Mouse (Mus musculus) liver, adult 2 months (tissue): Measurements from ENCODE around the gene Ubb. TPM values are rescaled to one million over a fixed set of nuclear protein-coding genes. Genes with fewer than 3 reads are reported as not detected.

Source experiments
- DNase-seq: peaks from one replicate; pipeline ENCODE4 v3.0.0-alpha.2; 2011; ENCODE audit warnings: low read depth, low spot score; ENCODE audit errors: extremely low read depth
- H3K27ac ChIP-seq: fragments of 200-500 bp; replicated peaks from 2 replicates; pipeline ENCODE4 v1.5.1; 2012; ENCODE audit warnings: low read depth, mild to moderate bottlenecking, control low read depth, inconsistent platforms, low read length; ENCODE audit not compliant: insufficient read depth
- H3K27me3 ChIP-seq: fragments of 200-500 bp; 2 replicates; pipeline ENCODE4 v1.6.1; 2012; ENCODE audit warnings: mild to moderate bottlenecking, moderate library complexity, low read length, inconsistent platforms; ENCODE audit not compliant: control insufficient read depth, insufficient read depth
- H3K36me3 ChIP-seq: fragments of 200-500 bp; 2 replicates; pipeline ENCODE4 v1.6.1; 2012; ENCODE audit warnings: low read length, inconsistent platforms; ENCODE audit not compliant: control insufficient read depth, insufficient read depth
- H3K4me1 ChIP-seq: fragments of 200-500 bp; 2 replicates; pipeline ENCODE4 v1.6.1; 2011; ENCODE audit warnings: low read length; ENCODE audit not compliant: control insufficient read depth, insufficient read depth
- H3K4me3 ChIP-seq: fragments of 200-500 bp; 2 replicates; pipeline ENCODE4 v1.5.1; 2011; ENCODE audit warnings: low read depth, mild to moderate bottlenecking, control low read depth, low read length, moderate library complexity; ENCODE audit not compliant: insufficient read depth
- H3K79me2 ChIP-seq: fragments of 200-500 bp; 2 replicates; pipeline ENCODE4 v1.6.1; 2012; ENCODE audit warnings: inconsistent platforms, mild to moderate bottlenecking, low read length, moderate library complexity; ENCODE audit not compliant: control insufficient read depth, insufficient read depth
- H3K9ac ChIP-seq: fragments of 200-500 bp; 2 replicates; pipeline ENCODE4 v1.6.1; 2012; ENCODE audit warnings: low read depth, mild to moderate bottlenecking, control low read depth, inconsistent platforms, low read length
- CTCF ChIP-seq: fragments of 200-500 bp; IDR thresholded peaks from 2 replicates; pipeline ENCODE4 v1.5.1; 2011; ENCODE audit warnings: low read depth, low read length, control low read depth
- POLR2A ChIP-seq: fragments of 200-500 bp; IDR thresholded peaks from 2 replicates; pipeline ENCODE4 v1.6.1; 2011; ENCODE audit warnings: low read length, control low read depth; ENCODE audit not compliant: insufficient read depth; ENCODE audit errors: extremely low read depth
- WGBS: fragments of 180-500 bp; shearing (Covaris S2); methylation state at CpG from one replicate; pipeline ENCODE4 v1.1.7; 2018; 5-methylcytosine and 5-hydroxymethylcytosine counted together
- polyA plus RNA-seq: library from polyadenylated mRNA; depleted of rRNA; stranded (reverse); fragments of >200 nt; gene quantifications from 2 replicates; pipeline ENCODE4 v1.2.3, GENCODE M21; 2012
- total RNA-seq: library from RNA; depleted of rRNA; stranded (reverse); fragments of >200 nt; gene quantifications from 2 replicates; pipeline ENCODE4 v1.2.3, GENCODE M21; 2014

Gene Ubb
- total and polyA plus RNA-seq, 2 experiments = 621 to 644 TPM

- no peak overlapping the region for H3K9ac ChIP-seq
- TF ChIP-seq CTCF (no peak), POLR2A (no peak)
- no peak for DNase-seq
- 53% methylated on average over 7 of the region's 7 CpGs for WGBS
- no peak overlapping the region for H3K4me3 ChIP-seq
- no peaks in the 10 kb centered on the region for H3K27me3 ChIP-seq
- no peak overlapping the region for H3K27ac ChIP-seq
- H3K36me3 ChIP-seq = peaks cover 15% of the 10 kb centered on the region
- H3K79me2 ChIP-seq = no peaks in the 10 kb centered on the region; the same call in 1 of the 2 replicates
- peaks cover 2% of the 10 kb centered on the region; the same call in 1 of the 2 replicates for H3K4me1 ChIP-seq
Measured at GRCm38 (mm10) chr11:62537590-62537989, 13.4 kb upstream of the Ubb start.

- WGBS = under 1% methylated on average over 55 of the region's 73 CpGs
- peak; percentile 85 for DNase-seq
- no peaks in the 10 kb centered on the region; the same call in 1 of the 2 replicates for H3K79me2 ChIP-seq
- peak overlapping the region; percentile 92 for H3K4me3 ChIP-seq
- H3K4me1 ChIP-seq = peaks cover 2% of the 10 kb centered on the region; the same call in 1 of the 2 replicates
- H3K27ac ChIP-seq = peak overlapping the region; percentile 90
- peaks cover 8% of the 10 kb centered on the region; the same call in 1 of the 2 replicates for H3K36me3 ChIP-seq
- no peaks in the 10 kb centered on the region for H3K27me3 ChIP-seq
- TF ChIP-seq POLR2A = no peak
- no peak for TF ChIP-seq CTCF
- peak overlapping the region; percentile 94 for H3K9ac ChIP-seq
Measured at GRCm38 (mm10) chr11:62538321-62539088, 12.5 kb upstream of the Ubb start.

- Histone ChIP-seq H3K79me2 (no peaks in the 10 kb centered on the region; the same call in 1 of the 2 replicates), H3K27ac (peak within 1 kb of the TSS; percentile 90), H3K4me1 (peaks cover 2% of the 10 kb centered on the region; the same call in 1 of the 2 replicates), H3K36me3 (peaks cover 3% of the 10 kb centered on the region; the same call in 1 of the 2 replicates), H3K4me3 (peak within 1 kb of the TSS; percentile 92), H3K27me3 (no peaks in the 10 kb centered on the region), H3K9ac (peak within 1 kb of the TSS; percentile 94)
- 7% methylated on average over 56 of the region's 57 CpGs for WGBS
- 0 out of 2 replicates have a peak, but pooled peaks have one; percentile 48 for TF ChIP-seq POLR2A
- TF ChIP-seq CTCF = no peak
- DNase-seq = peak; percentile 77
Measured at GRCm38 (mm10) chr11:62539089-62539890, 11.7 kb upstream of the Ubb start, which contains the start of gene Cenpv. Gene Cenpv (minus strand): TSS chr11:62539261.

DNA sequence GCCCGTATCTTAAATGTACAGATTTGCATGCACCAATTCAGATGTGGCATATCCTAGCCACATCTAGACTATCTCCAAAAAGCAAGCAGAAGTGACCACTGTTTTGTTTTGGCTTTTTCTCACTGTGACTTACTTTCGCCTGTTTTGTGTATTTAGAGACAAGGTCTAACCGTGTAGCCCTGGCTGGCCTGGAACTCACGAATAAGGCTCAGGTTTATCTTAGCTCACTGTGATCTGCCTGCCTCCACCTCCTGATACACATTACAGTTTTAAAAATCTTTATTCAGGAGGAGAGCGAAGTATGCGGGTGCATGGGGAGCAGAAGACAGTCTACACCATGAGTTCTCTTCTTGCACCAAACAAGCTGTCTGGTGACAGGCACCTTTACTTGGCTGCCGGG, 10.8 kb upstream of the Ubb start:
- H3K27me3 ChIP-seq = no peaks in the 10 kb centered on the region
- H3K27ac ChIP-seq = no peak overlapping the region
- no peak overlapping the region for H3K4me3 ChIP-seq
- 0 out of 2 replicates have a peak, but pooled peaks cover 1% of the 10 kb centered on the region for H3K36me3 ChIP-seq
- no peaks in the 10 kb centered on the region; the same call in 1 of the 2 replicates for H3K79me2 ChIP-seq
- H3K4me1 ChIP-seq = peaks cover 2% of the 10 kb centered on the region; the same call in 1 of the 2 replicates
- TF ChIP-seq CTCF (no peak), POLR2A (no peak)
- no peak for DNase-seq
- H3K9ac ChIP-seq = no peak overlapping the region
- WGBS = 92% methylated on average over 7 of the region's 7 CpGs

DNA sequence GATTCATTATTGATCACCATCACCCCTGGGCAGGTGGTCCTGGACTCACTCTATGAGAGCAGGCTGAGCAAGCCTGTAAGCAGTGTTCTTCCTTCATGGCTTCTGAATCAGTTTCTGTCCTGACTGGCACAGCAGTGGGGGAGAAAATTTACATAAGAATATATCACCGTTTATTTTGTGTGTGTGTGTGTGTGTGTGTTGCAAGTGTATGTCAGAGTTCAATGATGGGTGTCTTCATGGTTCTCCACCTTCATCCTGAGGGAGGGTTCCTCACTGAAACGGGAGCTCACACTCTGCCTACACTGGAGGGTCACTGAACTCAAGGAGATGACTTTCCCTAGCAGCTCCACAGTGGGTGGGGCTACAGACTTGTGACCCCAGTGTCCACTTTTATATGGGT, 10.0 kb upstream of the Ubb start:
- 21% methylated on average over 2 of the region's 2 CpGs for WGBS

More for the DNA sequence above, 10.0 kb upstream of the Ubb start:
- DNase-seq = no peak
- Histone ChIP-seq H3K4me1 (peaks cover 2% of the 10 kb centered on the region; the same call in 1 of the 2 replicates), H3K9ac (no peak overlapping the region), H3K79me2 (no peaks in the 10 kb centered on the region; the same call in 1 of the 2 replicates), H3K27me3 (no peaks in the 10 kb centered on the region), H3K4me3 (no peak overlapping the region), H3K36me3 (0 out of 2 replicates have a peak, but pooled peaks cover 1% of the 10 kb centered on the region), H3K27ac (no peak overlapping the region)
- TF ChIP-seq CTCF (no peak), POLR2A (no peak)
